Mouse (Mus musculus): ENCODE measurements around the gene Armc2. TPM values are rescaled to one million over a fixed set of nuclear protein-coding genes. Genes with fewer than 3 reads are reported as not detected.
A peak's percentile ranks its signal among the peaks of the same experiment; 100 is the strongest.

Gene Armc2
- polyA plus RNA-seq, 1 experiment from 2014 or later = 6.5 TPM

GRCm38 (mm10) chr10:41932943-41933342 is 85.3 kb downstream of the Armc2 start:
- WGBS (ENCODE audit: missing documents) = 88% methylated on average over 5 of the region's 5 CpGs
- Histone ChIP-seq H3K79me2 (ENCODE audit: inconsistent target) (no peaks in the 10 kb centered on the region), H3K36me3 (ENCODE audit: inconsistent target) (no peaks in the 10 kb centered on the region), H3K27ac (peak overlapping the region; percentile 56), H3K4me3 (ENCODE audit: inconsistent target) (no peak overlapping the region)

GRCm38 (mm10) chr10:41931962-41932361 is 86.3 kb downstream of the Armc2 start:
- Histone ChIP-seq H3K4me3 (ENCODE audit: inconsistent target) (no peak overlapping the region), H3K79me2 (ENCODE audit: inconsistent target) (no peaks in the 10 kb centered on the region), H3K27ac (no peak overlapping the region), H3K36me3 (ENCODE audit: inconsistent target) (no peaks in the 10 kb centered on the region; the same call in 1 of the 2 replicates)
- 98% methylated on average over 12 of the region's 12 CpGs for WGBS (ENCODE audit: missing documents)

GRCm38 (mm10) chr10:41930966-41931365 is 87.3 kb downstream of the Armc2 start:
- H3K4me3 ChIP-seq (ENCODE audit: inconsistent target) = no peak overlapping the region
- no peak overlapping the region for H3K27ac ChIP-seq
- H3K79me2 ChIP-seq (ENCODE audit: inconsistent target) = no peaks in the 10 kb centered on the region
- WGBS (ENCODE audit: missing documents) = 91% methylated on average over 4 of the region's 4 CpGs
- peaks cover 6% of the 10 kb centered on the region; the same call in 1 of the 2 replicates for H3K36me3 ChIP-seq (ENCODE audit: inconsistent target)

- no peak overlapping the region for H3K4me3 ChIP-seq (ENCODE audit: inconsistent target)
- no peaks in the 10 kb centered on the region for H3K79me2 ChIP-seq (ENCODE audit: inconsistent target)
- no peak overlapping the region for H3K27ac ChIP-seq
- H3K36me3 ChIP-seq (ENCODE audit: inconsistent target) = peaks cover 6% of the 10 kb centered on the region; the same call in 1 of the 2 replicates
- 94% methylated on average over 13 of the region's 14 CpGs for WGBS (ENCODE audit: missing documents)
Observed at GRCm38 (mm10) chr10:41926726-41927125, 91.5 kb downstream of the Armc2 start.

GRCm38 (mm10) chr10:41912290-41912994 is 105.8 kb downstream of the Armc2 start:
- Histone ChIP-seq H3K79me2 (ENCODE audit: inconsistent target) (no peaks in the 10 kb centered on the region), H3K4me3 (ENCODE audit: inconsistent target) (no peak overlapping the region), H3K36me3 (ENCODE audit: inconsistent target) (peaks cover 8% of the 10 kb centered on the region), H3K27ac (no peak overlapping the region)
- WGBS (ENCODE audit: missing documents) = 94% methylated on average over 8 of the region's 8 CpGs

- H3K36me3 ChIP-seq (ENCODE audit: inconsistent target) = peaks cover 43% of the 10 kb centered on the region
Observed at GRCm38 (mm10) chr10:41908899-41909298, 109.3 kb downstream of the Armc2 start.

GRCm38 (mm10) chr10:41907950-41908349 is 110.3 kb downstream of the Armc2 start:
- no peak overlapping the region for H3K27ac ChIP-seq
- no peaks in the 10 kb centered on the region for H3K79me2 ChIP-seq (ENCODE audit: inconsistent target)
- no peak overlapping the region for H3K4me3 ChIP-seq (ENCODE audit: inconsistent target)
- H3K36me3 ChIP-seq (ENCODE audit: inconsistent target) = peaks cover 51% of the 10 kb centered on the region
- 87% methylated on average over 4 of the region's 4 CpGs for WGBS (ENCODE audit: missing documents)

More at GRCm38 (mm10) chr10:41908899-41909298, 109.3 kb downstream of the Armc2 start:
- H3K27ac ChIP-seq = no peak overlapping the region
- no peak overlapping the region for H3K4me3 ChIP-seq (ENCODE audit: inconsistent target)
- WGBS (ENCODE audit: missing documents) = 92% methylated on average over 6 of the region's 6 CpGs
- H3K79me2 ChIP-seq (ENCODE audit: inconsistent target) = no peaks in the 10 kb centered on the region

- H3K27ac ChIP-seq = no peak overlapping the region
- WGBS (ENCODE audit: missing documents) = 95% methylated on average over 11 of the region's 11 CpGs
- H3K4me3 ChIP-seq (ENCODE audit: inconsistent target) = no peak overlapping the region
- peaks cover 1% of the 10 kb centered on the region; the same call in 1 of the 2 replicates for H3K79me2 ChIP-seq (ENCODE audit: inconsistent target)
- peaks cover 54% of the 10 kb centered on the region for H3K36me3 ChIP-seq (ENCODE audit: inconsistent target)
Observed at GRCm38 (mm10) chr10:41907473-41907872, 110.8 kb downstream of the Armc2 start.

GRCm38 (mm10) chr10:41901864-41902263 is 116.4 kb downstream of the Armc2 start:
- H3K4me3 ChIP-seq (ENCODE audit: inconsistent target) = no peak overlapping the region
- WGBS (ENCODE audit: missing documents) = 100% methylated on average over 6 of the region's 6 CpGs
- H3K79me2 ChIP-seq (ENCODE audit: inconsistent target) = peaks cover 57% of the 10 kb centered on the region
- no peak overlapping the region for H3K27ac ChIP-seq
- peaks cover 89% of the 10 kb centered on the region for H3K36me3 ChIP-seq (ENCODE audit: inconsistent target)

- H3K4me3 ChIP-seq (ENCODE audit: inconsistent target) = no peak overlapping the region
- H3K27ac ChIP-seq = no peak overlapping the region
- whole genome bisulfite sequencing (ENCODE audit: missing documents) = 96% methylated on average over 8 of the region's 8 CpGs
- peaks cover 61% of the 10 kb centered on the region for H3K79me2 ChIP-seq (ENCODE audit: inconsistent target)
- H3K36me3 ChIP-seq (ENCODE audit: inconsistent target) = peaks cover 86% of the 10 kb centered on the region
Observed at GRCm38 (mm10) chr10:41901456-41901855, 116.8 kb downstream of the Armc2 start.

GRCm38 (mm10) chr10:41896865-41897264 is 121.4 kb downstream of the Armc2 start:
- Histone ChIP-seq H3K79me2 (ENCODE audit: inconsistent target) (peaks cover 98% of the 10 kb centered on the region), H3K36me3 (ENCODE audit: inconsistent target) (peaks cover 56% of the 10 kb centered on the region), H3K4me3 (ENCODE audit: inconsistent target) (no peak overlapping the region), H3K27ac (no peak overlapping the region)
- 100% methylated on average over 2 of the region's 2 CpGs for WGBS (ENCODE audit: missing documents)

- Histone ChIP-seq H3K79me2 (ENCODE audit: inconsistent target) (peaks cover 98% of the 10 kb centered on the region), H3K36me3 (ENCODE audit: inconsistent target) (peaks cover 51% of the 10 kb centered on the region), H3K4me3 (ENCODE audit: inconsistent target) (no peak overlapping the region), H3K27ac (no peak overlapping the region)
Observed at GRCm38 (mm10) chr10:41896425-41896824, 121.8 kb downstream of the Armc2 start.

GRCm38 (mm10) chr10:41893433-41894411 is 124.5 kb downstream of the Armc2 start:
- Histone ChIP-seq H3K36me3 (ENCODE audit: inconsistent target) (peaks cover 30% of the 10 kb centered on the region), H3K79me2 (ENCODE audit: inconsistent target) (peaks cover 98% of the 10 kb centered on the region), H3K4me3 (ENCODE audit: inconsistent target) (no peak overlapping the region), H3K27ac (peak overlapping the region; percentile 25)
- WGBS (ENCODE audit: missing documents) = 42% methylated on average over 4 of the region's 4 CpGs

- Histone ChIP-seq H3K36me3 (ENCODE audit: inconsistent target) (peaks cover 11% of the 10 kb centered on the region), H3K27ac (no peak overlapping the region), H3K4me3 (ENCODE audit: inconsistent target) (no peak overlapping the region), H3K79me2 (ENCODE audit: inconsistent target) (peaks cover 95% of the 10 kb centered on the region)
- 10% methylated on average over 4 of the region's 4 CpGs for WGBS (ENCODE audit: missing documents)
Observed at GRCm38 (mm10) chr10:41891312-41891711, 126.9 kb downstream of the Armc2 start.

GRCm38 (mm10) chr10:41890537-41890936 is 127.7 kb downstream of the Armc2 start:
- Histone ChIP-seq H3K4me3 (ENCODE audit: inconsistent target) (no peak overlapping the region; the same call in 1 of the 2 replicates), H3K27ac (no peak overlapping the region), H3K36me3 (ENCODE audit: inconsistent target) (peaks cover 6% of the 10 kb centered on the region; the same call in 1 of the 2 replicates), H3K79me2 (ENCODE audit: inconsistent target) (peaks cover 95% of the 10 kb centered on the region)

All from macrophage (primary cell).